Mouse (Mus musculus) embryonic fibroblast, embryonic 13.5 days (primary cell): ENCODE results near the gene Cep55.

ENCODE experiments used
- CTCF ChIP-seq: IDR thresholded peaks from 2 replicates; pipeline ENCODE4 v1.5.1; 2011; ENCODE audit warnings: mild to moderate bottlenecking, control low read depth, low read length, moderate library complexity, borderline replicate concordance; ENCODE audit not compliant: insufficient read depth
- POLR2A ChIP-seq: IDR thresholded peaks from 2 replicates; pipeline ENCODE4 v1.6.1; 2011; ENCODE audit warnings: low read depth, mild to moderate bottlenecking, control low read depth, low read length, moderate library complexity

DNA sequence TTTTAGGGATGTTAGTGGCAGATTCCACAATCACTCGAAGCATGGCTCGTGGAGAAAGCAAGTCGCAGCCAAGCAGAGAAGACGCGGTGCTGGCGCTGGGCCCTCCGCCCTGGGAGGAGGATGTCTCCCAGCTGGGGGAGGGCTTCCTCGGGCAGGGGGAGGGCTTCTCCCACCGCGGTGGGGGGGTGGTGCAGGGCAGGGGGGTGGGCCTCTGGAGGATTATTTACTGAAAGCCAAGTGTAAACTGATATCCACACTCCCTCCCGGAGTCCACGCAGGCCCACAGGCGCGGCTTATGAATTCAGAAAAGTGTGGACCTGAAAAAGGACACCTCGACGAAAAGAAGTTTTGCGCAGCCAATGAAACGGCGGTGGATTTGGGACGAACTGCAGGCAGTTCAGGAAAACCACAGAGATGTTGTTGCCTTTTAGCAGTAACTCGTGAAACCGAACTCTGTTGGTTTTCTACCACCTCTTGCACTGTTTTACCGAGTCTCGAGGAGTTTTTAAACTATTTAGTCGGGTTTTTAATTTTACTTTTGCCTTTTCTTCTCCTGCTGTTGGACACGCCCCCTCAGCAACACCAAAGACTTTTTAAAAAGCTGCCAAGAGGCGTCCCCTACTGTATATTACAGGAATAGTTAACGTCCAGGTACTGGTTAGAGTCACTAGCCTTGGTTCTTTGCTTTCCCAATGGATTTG is 11.4 kb upstream of the Cep55 start, which contains the start of gene Myof:
- TF ChIP-seq POLR2A (peak; percentile 88), CTCF (no peak)
